Mouse (Mus musculus) limb, embryonic 14.5 days (tissue): Measurements from ENCODE around the gene Amt. TPM values are rescaled to one million over a fixed set of nuclear protein-coding genes. Genes with fewer than 3 reads are reported as not detected.

ENCODE experiments used
- ATAC-seq: fragments of 200-750 bp; cut with Nextera tagmentation; 2 replicates; pipeline ENCODE4 v1.8.0; 2017; ENCODE audit warnings: low read depth, moderate number of reproducible peaks, moderate TSS enrichment; ENCODE audit not compliant: low FRiP score
- DNase-seq: peaks from one replicate; pipeline ENCODE4 v3.0.0-alpha.2; 2015; ENCODE audit warnings: low spot score
- H3K27ac ChIP-seq: fragments of 300-500 bp; sonication (generic); replicated peaks from 2 replicates; pipeline ENCODE4 v1.5.1; 2014; ENCODE audit warnings: low read depth, mild to moderate bottlenecking, low read length, moderate library complexity, mixed read lengths
- H3K27me3 ChIP-seq: fragments of 300-500 bp; sonication (generic); 2 replicates; pipeline ENCODE4 v1.6.1; 2014; ENCODE audit warnings: low read length, mixed read lengths; ENCODE audit not compliant: control insufficient read depth, insufficient read depth
- H3K36me3 ChIP-seq: fragments of 300-500 bp; sonication (generic); 2 replicates; pipeline ENCODE4 v1.6.1; 2014; ENCODE audit warnings: mild to moderate bottlenecking, low read length, moderate library complexity, mixed read lengths; ENCODE audit not compliant: control insufficient read depth, insufficient read depth
- H3K4me1 ChIP-seq: fragments of 300-500 bp; sonication (generic); 2 replicates; pipeline ENCODE4 v1.6.1; 2014; ENCODE audit warnings: antibody characterized with exemption, low read length, mixed read lengths; ENCODE audit not compliant: control insufficient read depth, insufficient read depth
- H3K4me2 ChIP-seq: fragments of 300-500 bp; sonication (generic); replicated peaks from 2 replicates; pipeline ENCODE4 v1.6.1; 2014; ENCODE audit warnings: low read depth, mild to moderate bottlenecking, low read length, moderate library complexity; ENCODE audit not compliant: severe bottlenecking
- H3K4me3 ChIP-seq: fragments of 300-500 bp; sonication (generic); replicated peaks from 2 replicates; pipeline ENCODE4 v1.5.1; 2014; ENCODE audit warnings: low read length
- H3K9ac ChIP-seq: fragments of 300-500 bp; sonication (generic); 2 replicates; pipeline ENCODE4 v1.6.1; 2014; ENCODE audit warnings: mild to moderate bottlenecking, low read depth, low read length, moderate library complexity; ENCODE audit not compliant: severe bottlenecking
- H3K9me3 ChIP-seq: fragments of 300-500 bp; sonication (generic); 2 replicates; pipeline ENCODE4 v1.6.1; 2016; ENCODE audit warnings: low read length; ENCODE audit not compliant: control insufficient read depth
- POLR2A ChIP-seq: fragments of 200-500 bp; IDR thresholded peaks from 2 replicates; pipeline ENCODE4 v1.8.0; 2012; ENCODE audit warnings: inconsistent platforms, mild to moderate bottlenecking, moderate library complexity, borderline replicate concordance; ENCODE audit not compliant: insufficient read depth, insufficient read length; ENCODE audit errors: extremely low read depth
- WGBS: fragments of 180-500 bp; shearing (Covaris S2); extraction: QIAGEN DNeasy Blood & Tissue Kit; methylation state at CpG from one replicate; pipeline ENCODE4 v1.1.7; 2014; 5-methylcytosine and 5-hydroxymethylcytosine counted together
- polyA plus RNA-seq, 2 experiments: library from polyadenylated mRNA; depleted of rRNA in 1 of 2; stranded (reverse) in 1 of 2; unstranded in 1 of 2; fragments of >200 nt; fragmentation: Nextera tagmentation in 1 of 2; extraction: Ambion mirVana in 1 of 2; gene quantifications; 2 replicates each; pipeline versions ENCODE4 v1.2.1 to v1.2.3; 2012 to 2014

Amt gene
- polyA plus RNA-seq, 2 experiments: 6.9 to 28.2 TPM

- DNase-seq: no peak
- WGBS: 70% methylated on average over 7 of the region's 7 CpGs
- no peak for TF ChIP-seq POLR2A
Observed at GRCm38 (mm10) chr9:108261865-108262264, 34.8 kb upstream of the Amt start.

DNA sequence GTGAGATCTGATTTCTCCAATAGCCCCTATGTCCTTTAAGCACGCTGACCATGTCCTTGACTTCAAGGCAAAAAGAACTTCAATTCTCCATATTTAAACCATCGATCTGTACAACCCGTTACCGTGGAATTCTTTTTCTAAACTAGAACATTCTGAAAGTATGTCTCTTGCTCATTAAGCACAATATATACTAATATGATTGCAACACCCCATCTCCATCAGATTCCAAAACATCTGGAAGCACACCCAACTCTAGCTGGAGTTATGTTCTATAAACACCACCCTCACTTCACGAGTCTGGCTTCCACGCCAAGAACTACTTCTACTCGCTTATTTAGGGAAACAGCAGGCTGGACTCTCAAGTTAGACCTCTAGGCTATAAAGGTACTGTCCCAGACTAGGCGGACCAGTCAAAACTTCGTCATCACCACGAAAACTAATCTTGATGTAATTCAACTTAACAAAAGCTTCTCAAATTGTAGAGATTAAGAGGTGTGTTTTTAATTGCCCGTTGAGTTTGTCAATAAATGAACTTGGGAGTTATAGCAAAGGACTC lies 34.1 kb upstream of the Amt start:
- H3K27me3 ChIP-seq: no peaks in the 10 kb centered on the region
- peaks cover 16% of the 10 kb centered on the region for H3K4me1 ChIP-seq
- H3K9ac ChIP-seq: peak overlapping the region; percentile 80
- 37% methylated on average over 11 of the region's 11 CpGs for WGBS
- H3K36me3 ChIP-seq: no peaks in the 10 kb centered on the region
- no peak for ATAC-seq
- H3K9me3 ChIP-seq: no peaks in the 10 kb centered on the region
- peak overlapping the region; percentile 93 for H3K4me3 ChIP-seq
- peak overlapping the region; percentile 76 for H3K4me2 ChIP-seq
- DNase-seq: no peak
- peak overlapping the region; percentile 68 for H3K27ac ChIP-seq
- no peak for TF ChIP-seq POLR2A

More at GRCm38 (mm10) chr9:108261865-108262264, 34.8 kb upstream of the Amt start:
- H3K36me3 ChIP-seq: no peaks in the 10 kb centered on the region
- no peak overlapping the region for H3K27ac ChIP-seq
- no peaks in the 10 kb centered on the region for H3K27me3 ChIP-seq
- H3K4me3 ChIP-seq: 0 out of 2 replicates have a peak overlapping the region, but pooled peaks have one; percentile 93
- H3K9me3 ChIP-seq: no peaks in the 10 kb centered on the region
- no peak for ATAC-seq
- no peak overlapping the region; the same call in 1 of the 2 replicates for H3K9ac ChIP-seq
- H3K4me2 ChIP-seq: peak overlapping the region; percentile 76
- H3K4me1 ChIP-seq: peaks cover 16% of the 10 kb centered on the region

GRCm38 (mm10) chr9:108263131-108263681 lies 33.4 kb upstream of the Amt start:
- peak overlapping the region; percentile 68 for H3K27ac ChIP-seq
- H3K9me3 ChIP-seq: no peaks in the 10 kb centered on the region
- ATAC-seq (peak; percentile 21), DNase-seq (no peak)
- 1% methylated on average over 39 of the region's 62 CpGs for WGBS
- peaks cover 16% of the 10 kb centered on the region for H3K4me1 ChIP-seq
- H3K9ac ChIP-seq: peak overlapping the region; percentile 80
- H3K4me2 ChIP-seq: peak overlapping the region; percentile 76
- no peaks in the 10 kb centered on the region for H3K36me3 ChIP-seq
- no peak for TF ChIP-seq POLR2A
- H3K4me3 ChIP-seq: peak overlapping the region; percentile 93
- no peaks in the 10 kb centered on the region for H3K27me3 ChIP-seq

GRCm38 (mm10) chr9:108263690-108264190 lies 32.9 kb upstream of the Amt start, which contains the start of gene Dag1:
Gene Dag1 (minus strand): TSS chr9:108263958.
- Histone ChIP-seq H3K9me3 (no peaks in the 10 kb centered on the region), H3K4me3 (peak within 1 kb of the TSS; percentile 93), H3K27ac (peak within 1 kb of the TSS; percentile 68), H3K36me3 (no peaks in the 10 kb centered on the region), H3K27me3 (no peaks in the 10 kb centered on the region), H3K9ac (peak within 1 kb of the TSS; percentile 80), H3K4me2 (peak within 1 kb of the TSS; percentile 76), H3K4me1 (peaks cover 16% of the 10 kb centered on the region)
- peak; percentile 99 for ATAC-seq
- 1% methylated on average over 16 of the region's 71 CpGs for WGBS
- TF ChIP-seq POLR2A: 0 out of 2 replicates have a peak, but pooled peaks have one; percentile 27
- peak; percentile 97 for DNase-seq

GRCm38 (mm10) chr9:108264191-108264921 lies 32.3 kb upstream of the Amt start:
- H3K36me3 ChIP-seq: no peaks in the 10 kb centered on the region
- DNase-seq: no peak
- TF ChIP-seq POLR2A: no peak
- peak overlapping the region; percentile 68 for H3K27ac ChIP-seq
- peak overlapping the region; percentile 76 for H3K4me2 ChIP-seq
- H3K4me1 ChIP-seq: peaks cover 16% of the 10 kb centered on the region
- H3K9me3 ChIP-seq: no peaks in the 10 kb centered on the region
- WGBS: 12% methylated on average over 10 of the region's 10 CpGs
- no peak for ATAC-seq
- peak overlapping the region; percentile 80 for H3K9ac ChIP-seq
- peak overlapping the region; percentile 93 for H3K4me3 ChIP-seq
- H3K27me3 ChIP-seq: no peaks in the 10 kb centered on the region
